Comparison of ENCODE assay signal across 7 mouse cellular contexts in the genomic region with DNA sequence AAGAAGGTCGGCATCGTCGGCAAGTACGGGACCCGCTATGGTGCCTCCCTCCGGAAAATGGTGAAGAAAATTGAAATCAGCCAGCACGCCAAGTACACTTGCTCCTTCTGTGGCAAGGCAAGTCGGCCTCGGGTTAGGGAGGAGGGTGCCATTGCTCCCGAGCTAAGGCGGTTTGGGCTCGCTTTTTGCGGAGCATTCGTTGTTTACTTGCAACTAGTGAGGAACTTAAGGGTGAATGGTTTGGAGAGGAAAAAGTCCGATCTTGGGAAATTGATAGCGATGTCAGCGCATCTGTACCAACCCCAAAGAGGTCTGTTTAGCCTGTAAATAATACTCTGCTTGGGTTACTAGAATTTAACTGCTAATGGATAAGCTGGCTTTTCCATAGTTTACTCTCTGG. TPM values are rescaled to one million over a fixed set of nuclear protein-coding genes. Genes with fewer than 3 reads are reported as not detected.
A peak's percentile ranks its signal among the peaks of the same experiment; 100 is the strongest.
DNase-seq lines count a peak whose midpoint lies in the region; ATAC-seq and TF ChIP-seq lines count a peak whose summit lies in the region.

No protein-coding gene starts in this region.

- H3K4me3 ChIP-seq in spleen, adult 2 months (ENCODE audit: extremely low read depth, insufficient read depth, insufficient read length) = peak overlapping the region; percentile 76
- H3K4me3 ChIP-seq in embryonic facial prominence, embryonic 12.5 days = peak overlapping the region; percentile 69
- H3K4me3 ChIP-seq in hindbrain, embryonic 14.5 days (replicated peaks; ENCODE audit: low read length) = peak overlapping the region; percentile 56
- H3K4me3 ChIP-seq in midbrain, embryonic 11.5 days (ENCODE audit: low read depth, low read length) = peak overlapping the region; percentile 71

- H3K9me3 ChIP-seq in embryonic facial prominence, embryonic 12.5 days = no peaks in the 10 kb centered on the region
- no peaks in the 10 kb centered on the region for H3K9me3 ChIP-seq in hindbrain, embryonic 14.5 days (ENCODE audit: control insufficient read depth, low read length)
- no peaks in the 10 kb centered on the region for H3K9me3 ChIP-seq in midbrain, embryonic 11.5 days (ENCODE audit: control insufficient read depth, low read length)

- TF ChIP-seq POLR2A in spleen, adult 2 months (IDR thresholded peaks at IDR 0.05; ENCODE audit: low read depth, low read length) = no peak

- ATAC-seq in embryonic facial prominence, embryonic 12.5 days (ENCODE audit: insufficient number of reproducible peaks, insufficient read depth, low FRiP score, low TSS enrichment) = no peak
- no peak for ATAC-seq in hindbrain, embryonic 14.5 days (ENCODE audit: low FRiP score)
- ATAC-seq in midbrain, embryonic 11.5 days (ENCODE audit: low FRiP score) = no peak
- no peak for ATAC-seq in cerebellum, adult (ENCODE audit: insufficient number of reproducible peaks, low FRiP score, low TSS enrichment)

- H3K36me3 ChIP-seq in spleen, adult 2 months (ENCODE audit: control insufficient read depth, insufficient read depth, low read length) = peaks cover 16% of the 10 kb centered on the region
- peaks cover 24% of the 10 kb centered on the region for H3K36me3 ChIP-seq in embryonic facial prominence, embryonic 12.5 days
- H3K36me3 ChIP-seq in hindbrain, embryonic 14.5 days (replicated peaks; ENCODE audit: control insufficient read depth, insufficient read depth) = peaks cover 42% of the 10 kb centered on the region
- H3K36me3 ChIP-seq in midbrain, embryonic 11.5 days (ENCODE audit: control insufficient read depth, insufficient read depth, low read length) = peaks cover 3% of the 10 kb centered on the region; the same call in 1 of the 2 replicates

- peak overlapping the region; percentile 73 for H3K27ac ChIP-seq in spleen, adult 2 months (ENCODE audit: insufficient read depth, low read length)
- peak overlapping the region; percentile 94 for H3K27ac ChIP-seq in embryonic facial prominence, embryonic 12.5 days
- peak overlapping the region; percentile 75; the same call in 1 of the 2 replicates for H3K27ac ChIP-seq in hindbrain, embryonic 14.5 days
- H3K27ac ChIP-seq in midbrain, embryonic 11.5 days (ENCODE audit: low read depth, low read length) = peak overlapping the region; percentile 80

- H3K4me1 ChIP-seq in spleen, adult 2 months (ENCODE audit: control insufficient read depth, insufficient read depth, insufficient read length) = no peaks in the 10 kb centered on the region; the same call in 1 of the 2 replicates
- peaks cover 16% of the 10 kb centered on the region for H3K4me1 ChIP-seq in embryonic facial prominence, embryonic 12.5 days
- peaks cover 14% of the 10 kb centered on the region for H3K4me1 ChIP-seq in hindbrain, embryonic 14.5 days (replicated peaks; ENCODE audit: control insufficient read depth, insufficient read depth, low read length)
- H3K4me1 ChIP-seq in midbrain, embryonic 11.5 days (ENCODE audit: control insufficient read depth, insufficient read depth, low read length) = peaks cover 11% of the 10 kb centered on the region

- no peak for DNase-seq in spleen, adult 2 months (ENCODE audit: low read depth in 1 of 2, low spot score in 2 of 2)
- DNase-seq in spleen, postnatal 10 days (ENCODE audit: low spot score in 2 of 2) = no peak
- no peak for DNase-seq in hindbrain, embryonic 14.5 days (ENCODE audit: low spot score)
- DNase-seq in midbrain, embryonic 11.5 days (ENCODE audit: low spot score, missing footprints) = peak; percentile 91
- DNase-seq in ovary, postnatal 10 days (ENCODE audit: low spot score) = no peak

- TF ChIP-seq CTCF in spleen, adult 2 months (IDR thresholded peaks at IDR 0.05; ENCODE audit: extremely low read depth, insufficient read depth, insufficient read length, insufficient replicate concordance) = no peak

- no peaks in the 10 kb centered on the region for H3K27me3 ChIP-seq in spleen, adult 2 months (ENCODE audit: control insufficient read depth, insufficient read depth, low read length)
- no peaks in the 10 kb centered on the region for H3K27me3 ChIP-seq in embryonic facial prominence, embryonic 12.5 days
- H3K27me3 ChIP-seq in hindbrain, embryonic 14.5 days (ENCODE audit: control insufficient read depth, insufficient read depth, low read length) = no peaks in the 10 kb centered on the region
- H3K27me3 ChIP-seq in midbrain, embryonic 11.5 days (ENCODE audit: control insufficient read depth, insufficient read depth, low read length) = no peaks in the 10 kb centered on the region

- H3K4me2 ChIP-seq in embryonic facial prominence, embryonic 12.5 days (replicated peaks) = peak overlapping the region; percentile 84
- peak overlapping the region; percentile 92 for H3K4me2 ChIP-seq in hindbrain, embryonic 14.5 days (replicated peaks)
- peak overlapping the region; percentile 77 for H3K4me2 ChIP-seq in midbrain, embryonic 11.5 days

- 1% methylated on average over 17 of the region's 17 CpGs for WGBS in spleen, adult 2 months
- WGBS in embryonic facial prominence, embryonic 12.5 days = under 1% methylated on average over 17 of the region's 17 CpGs
- under 1% methylated on average over 17 of the region's 17 CpGs for WGBS in hindbrain, embryonic 14.5 days
- 1% methylated on average over 17 of the region's 17 CpGs for WGBS in midbrain, embryonic 11.5 days

- H3K9ac ChIP-seq in embryonic facial prominence, embryonic 12.5 days = peak overlapping the region; percentile 84
- H3K9ac ChIP-seq in hindbrain, embryonic 14.5 days = peak overlapping the region; percentile 77
- peak overlapping the region; percentile 81 for H3K9ac ChIP-seq in midbrain, embryonic 11.5 days (ENCODE audit: low read length)

RNA-seq across cellular contexts. Expression of gene Rpl37a, which starts 0.6 kb away (rescaled TPM):
- polyA plus RNA-seq in spleen, adult 2 months (2012; rRNA removed) = 577 and 700 TPM in 2 replicates
- polyA plus RNA-seq in embryonic facial prominence, embryonic 12.5 days (2016; fragmentation: Nextera tagmentation; extraction: Ambion mirVana) = 1,687 and 1,781 TPM in 2 replicates
- polyA plus RNA-seq in hindbrain, embryonic 14.5 days (2014; fragmentation: Nextera tagmentation; extraction: Ambion mirVana) = 1,010 and 1,289 TPM in 2 replicates
- polyA plus RNA-seq in midbrain, embryonic 11.5 days (2014; fragmentation: Nextera tagmentation; extraction: Ambion mirVana) = 1,496 and 1,598 TPM in 2 replicates

RNA-seq across cellular contexts. Expression of gene Ankar, which starts 11.3 kb away (rescaled TPM):
- not detected in 2 replicates for polyA plus RNA-seq in spleen, adult 2 months (2012; rRNA removed)
- polyA plus RNA-seq in embryonic facial prominence, embryonic 12.5 days (2016; fragmentation: Nextera tagmentation; extraction: Ambion mirVana) = not detected in 2 replicates
- not detected in 2 replicates for polyA plus RNA-seq in hindbrain, embryonic 14.5 days (2014; fragmentation: Nextera tagmentation; extraction: Ambion mirVana)
- not detected in 2 replicates for polyA plus RNA-seq in midbrain, embryonic 11.5 days (2014; fragmentation: Nextera tagmentation; extraction: Ambion mirVana)
